Mouse (Mus musculus) brown adipose tissue, adult 24 weeks (tissue): ENCODE measurements around the gene Ccdc107. TPM values are rescaled to one million over a fixed set of nuclear protein-coding genes. Genes with fewer than 3 reads are reported as not detected.

ENCODE experiments used
- H3K27ac ChIP-seq: fragments of 200-500 bp; replicated peaks from 2 replicates; pipeline ENCODE4 v1.5.1; 2012; ENCODE audit warnings: low read depth, mild to moderate bottlenecking, low read length
- H3K4me1 ChIP-seq: fragments of 200-500 bp; 2 replicates; pipeline ENCODE4 v1.6.1; 2012; ENCODE audit warnings: low read length, mixed read lengths; ENCODE audit not compliant: control insufficient read depth, insufficient read depth, insufficient read length
- H3K4me3 ChIP-seq: fragments of 200-500 bp; 2 replicates; pipeline ENCODE4 v1.5.1; 2012; ENCODE audit warnings: low read depth, mild to moderate bottlenecking, low read length, moderate library complexity; ENCODE audit not compliant: insufficient read depth
- polyA plus RNA-seq: library from polyadenylated mRNA; stranded (reverse); fragments of >200 nt; gene quantifications from 2 replicates; pipeline ENCODE4 v1.2.4, GENCODE M21; 2012; ENCODE audit not compliant: missing spikeins, insufficient read depth, insufficient read length

Ccdc107 gene
- 31.3 and 34.0 TPM in 2 replicates for polyA plus RNA-seq

DNA sequence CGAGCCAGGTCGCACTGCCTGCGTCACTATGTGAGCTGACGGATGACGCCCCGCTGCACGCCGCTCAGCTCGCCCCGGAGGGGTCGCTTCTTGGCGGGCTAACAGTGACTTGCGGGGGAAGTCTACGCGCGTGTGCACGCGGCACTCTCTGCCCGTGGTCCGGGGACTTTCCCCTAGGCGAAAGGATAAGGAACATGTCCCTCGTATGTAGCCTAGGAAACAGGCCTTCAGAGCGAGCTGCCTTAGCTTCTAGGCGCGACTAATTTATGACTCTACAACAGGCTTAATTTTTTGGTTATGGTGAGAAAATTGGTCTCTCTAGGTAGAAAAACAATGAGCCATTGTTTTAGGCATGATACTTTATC, at the start of gene Ccdc107:
Gene Ccdc107, plus strand, starts transcription at position 80 of the 365 bp plus-strand sequence.
- Histone ChIP-seq H3K4me3 (peak within 1 kb of the TSS; percentile 95), H3K4me1 (no peaks in the 10 kb centered on the region), H3K27ac (0 out of 2 replicates have a peak within 1 kb of the TSS, but pooled peaks have one; percentile 22)

- no peaks in the 10 kb centered on the region for H3K4me1 ChIP-seq
- peak overlapping the region; percentile 66 for H3K4me3 ChIP-seq
- no peak overlapping the region for H3K27ac ChIP-seq
Observed at GRCm38 (mm10) chr4:43443511-43443910, 49.2 kb upstream of the Ccdc107 start.

DNA sequence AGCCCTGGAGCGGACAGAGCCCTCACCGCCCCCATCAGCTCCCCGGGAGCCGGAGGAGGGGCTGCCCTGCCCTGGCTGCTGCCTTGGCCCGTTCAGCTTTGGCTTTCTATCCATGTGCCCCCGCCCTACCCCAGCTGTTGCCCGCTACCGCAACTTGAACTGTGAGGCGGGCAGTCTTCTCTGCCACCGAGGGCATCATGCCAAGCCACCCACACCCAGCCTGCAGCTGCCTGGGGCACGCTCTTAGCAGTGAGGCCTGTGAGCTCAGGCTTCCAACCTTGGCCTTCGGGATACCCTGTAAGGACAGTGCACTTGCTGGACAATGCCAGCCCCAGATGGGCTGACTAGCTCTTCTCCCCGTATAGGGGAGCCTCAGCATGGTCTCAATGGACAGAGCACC, 45.4 kb upstream of the Ccdc107 start:
- no peak overlapping the region for H3K27ac ChIP-seq

DNA sequence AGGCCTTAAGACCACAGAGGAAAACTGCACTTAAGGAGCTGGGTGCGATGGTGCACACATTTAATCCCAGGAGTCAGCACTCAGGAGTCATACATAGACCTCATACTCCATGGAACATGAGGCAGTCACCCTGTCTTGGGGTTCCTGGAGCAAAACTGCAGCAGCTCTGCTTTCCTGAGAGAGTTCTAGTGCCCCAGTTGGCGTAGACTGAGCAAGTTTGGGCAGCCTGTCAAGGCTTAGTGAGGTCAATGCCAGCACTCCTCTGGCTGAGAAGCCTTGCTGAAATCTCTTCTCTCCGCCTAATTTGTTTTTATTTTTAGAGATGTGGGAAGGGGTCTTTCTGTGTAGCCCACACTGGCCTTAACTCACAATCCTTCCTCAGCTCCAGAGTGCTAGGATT, 44.1 kb upstream of the Ccdc107 start:
- Histone ChIP-seq H3K4me1 (no peaks in the 10 kb centered on the region), H3K4me3 (no peak overlapping the region), H3K27ac (no peak overlapping the region)

More for the DNA sequence above, 45.4 kb upstream of the Ccdc107 start:
- Histone ChIP-seq H3K4me1 (no peaks in the 10 kb centered on the region), H3K4me3 (no peak overlapping the region)

- no peak overlapping the region for H3K27ac ChIP-seq
- no peaks in the 10 kb centered on the region for H3K4me1 ChIP-seq
- no peak overlapping the region for H3K4me3 ChIP-seq
Observed at GRCm38 (mm10) chr4:43452315-43452714, 40.4 kb upstream of the Ccdc107 start.

- Histone ChIP-seq H3K4me1 (no peaks in the 10 kb centered on the region), H3K4me3 (peak overlapping the region; percentile 23), H3K27ac (no peak overlapping the region)
Observed at GRCm38 (mm10) chr4:43453413-43453812, 39.3 kb upstream of the Ccdc107 start.

DNA sequence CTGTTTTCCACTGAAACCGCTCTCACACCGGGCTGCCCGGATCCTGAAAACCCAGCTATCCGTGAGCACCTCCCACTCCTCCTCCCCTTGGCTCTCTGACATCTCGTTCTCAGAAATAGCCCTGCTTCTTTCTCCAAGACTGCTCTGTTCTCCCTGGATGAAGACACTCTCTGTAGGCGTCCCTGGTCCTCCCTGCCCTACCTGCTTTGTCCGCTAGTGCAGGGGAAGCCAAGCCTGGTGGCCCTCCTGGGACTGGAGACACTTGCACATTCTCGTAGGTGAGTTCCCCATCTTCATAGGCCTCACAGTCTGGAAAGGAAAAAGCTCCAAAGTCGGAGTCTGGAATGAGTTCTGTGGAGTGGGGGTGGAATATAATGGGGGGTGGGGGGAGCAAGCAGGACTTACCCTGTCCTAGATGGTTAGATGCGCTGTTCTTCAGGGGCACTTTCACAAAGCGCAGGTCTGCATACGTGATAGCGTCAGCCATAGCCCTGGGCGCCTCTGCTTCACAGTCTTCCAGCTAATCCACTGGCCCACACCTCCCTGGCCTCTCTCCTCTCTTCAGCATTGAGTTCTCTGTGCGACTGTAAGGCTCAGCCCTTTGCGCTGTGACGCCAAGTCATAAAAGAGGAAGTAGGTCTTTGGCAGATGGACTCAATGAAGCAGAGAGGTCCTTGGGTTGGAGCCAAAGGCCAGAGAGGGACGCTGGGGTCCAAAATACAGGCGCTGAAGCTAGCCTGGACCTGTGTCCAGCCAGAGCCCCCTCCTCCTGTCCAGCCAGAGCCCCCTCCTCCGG, 38.5 kb upstream of the Ccdc107 start, which contains the start of gene Cd72:
Gene Cd72, minus strand, starts transcription at position 588 of the 796 bp plus-strand sequence.
- 0 out of 2 replicates have a peak within 1 kb of the TSS, but pooled peaks have one; percentile 1 for H3K4me3 ChIP-seq

DNA sequence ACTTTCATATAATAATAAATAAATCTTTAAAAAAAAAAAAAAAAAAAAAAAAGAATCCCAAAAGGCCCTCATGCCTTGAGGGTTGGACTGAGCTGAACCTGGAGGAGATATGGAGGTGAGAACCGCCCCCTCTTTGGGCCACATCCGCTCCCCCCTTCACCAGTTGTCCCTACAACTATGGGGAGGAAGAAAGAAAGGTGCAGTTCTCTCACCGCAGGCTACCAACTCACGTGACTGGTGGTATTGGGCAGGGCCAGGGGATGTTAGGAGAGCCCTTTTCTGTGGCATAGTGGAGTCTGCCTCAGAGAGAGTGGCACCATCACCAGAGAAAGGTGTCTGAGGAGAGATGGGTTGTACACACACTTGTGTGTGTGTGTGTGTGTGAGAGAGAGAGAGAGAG, 36.2 kb upstream of the Ccdc107 start:
- H3K27ac ChIP-seq: no peak overlapping the region
- H3K4me3 ChIP-seq: no peak overlapping the region
- no peaks in the 10 kb centered on the region for H3K4me1 ChIP-seq

More for the DNA sequence above, 38.5 kb upstream of the Ccdc107 start, which contains the start of gene Cd72:
- Histone ChIP-seq H3K27ac (no peak within 1 kb of the TSS), H3K4me1 (no peaks in the 10 kb centered on the region)

DNA sequence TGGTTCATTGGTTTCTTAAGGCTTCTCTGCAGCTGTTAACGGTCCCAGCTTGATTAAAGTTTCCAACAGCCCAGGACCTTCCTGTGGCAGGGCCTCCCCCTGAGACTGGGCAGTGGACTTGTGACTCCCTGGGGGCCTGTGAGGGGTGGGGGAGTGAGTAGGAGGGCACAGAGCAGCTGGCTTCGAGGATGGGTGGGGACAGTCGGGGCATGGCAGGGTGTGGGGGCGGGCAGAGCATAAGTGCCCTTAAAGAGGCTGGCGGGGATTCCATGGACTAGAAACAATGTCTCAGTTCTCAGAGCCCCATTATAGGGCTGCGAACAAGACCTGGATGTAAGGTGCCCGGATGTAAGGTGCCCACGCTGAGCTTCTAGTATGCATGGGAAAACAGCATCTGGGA, 35.6 kb upstream of the Ccdc107 start:
- Histone ChIP-seq H3K27ac (no peak overlapping the region), H3K4me1 (no peaks in the 10 kb centered on the region), H3K4me3 (no peak overlapping the region)

DNA sequence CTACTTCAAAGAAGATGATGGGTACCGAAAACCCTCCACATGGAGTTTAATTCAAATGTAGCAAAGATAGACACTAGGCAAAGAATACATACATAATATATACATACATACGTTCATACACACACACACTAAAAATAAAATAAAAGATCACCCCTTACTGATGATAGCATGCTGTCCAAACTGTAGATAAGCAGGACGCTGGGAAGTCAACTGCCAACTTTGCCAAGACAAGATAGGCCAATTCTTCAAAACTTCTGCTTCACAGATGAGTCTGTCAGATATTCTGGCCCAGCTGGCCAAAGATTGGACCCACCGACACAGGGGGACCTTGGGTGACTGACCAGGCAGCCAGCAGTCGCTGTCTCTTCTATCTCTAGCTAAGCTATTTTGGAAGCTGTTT, 29.6 kb upstream of the Ccdc107 start:
- no peaks in the 10 kb centered on the region for H3K4me1 ChIP-seq
- H3K27ac ChIP-seq: no peak overlapping the region
- no peak overlapping the region for H3K4me3 ChIP-seq

GRCm38 (mm10) chr4:43465935-43466334, 26.8 kb upstream of the Ccdc107 start:
- peak overlapping the region; percentile 74 for H3K27ac ChIP-seq
- no peak overlapping the region for H3K4me3 ChIP-seq
- H3K4me1 ChIP-seq: no peaks in the 10 kb centered on the region

DNA sequence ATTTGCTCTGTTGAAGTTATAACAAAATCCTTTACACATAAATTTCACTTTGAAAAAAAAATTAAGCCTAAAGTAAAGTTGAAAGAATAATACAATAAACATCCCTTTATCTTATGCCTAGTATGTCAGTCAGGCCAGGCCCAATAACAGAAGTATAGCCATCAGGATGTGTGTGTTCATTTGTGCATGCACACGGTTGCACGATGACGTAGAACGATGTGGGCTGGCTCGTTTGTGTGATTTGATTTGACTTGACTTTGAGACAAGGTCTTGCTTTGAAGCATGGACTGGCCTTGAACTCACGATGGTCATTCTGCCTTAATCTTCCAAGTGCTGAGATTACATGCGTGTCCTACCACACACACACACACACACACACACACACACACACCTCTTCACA, 25.8 kb upstream of the Ccdc107 start:
- H3K27ac ChIP-seq: no peak overlapping the region
- no peak overlapping the region for H3K4me3 ChIP-seq

DNA sequence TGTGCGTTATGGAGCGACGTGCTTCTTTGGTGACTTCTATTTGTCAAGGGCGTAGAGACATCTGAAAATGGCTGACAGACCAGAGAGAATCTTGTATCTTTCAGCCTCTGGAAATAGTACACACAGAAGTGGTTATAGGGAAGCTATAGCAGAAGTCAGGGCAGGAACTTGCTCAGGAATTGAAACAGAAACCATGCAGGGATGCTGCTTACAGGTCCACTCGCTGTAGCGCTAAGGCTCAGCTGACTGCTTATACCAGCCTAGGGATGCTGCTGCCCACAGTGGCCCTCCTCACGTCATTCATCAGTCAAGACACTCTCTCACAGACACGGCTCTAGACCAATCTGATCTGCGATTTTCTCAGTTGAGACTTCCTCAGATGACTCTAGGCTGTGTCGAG, 22.4 kb upstream of the Ccdc107 start:
- Histone ChIP-seq H3K27ac (no peak overlapping the region), H3K4me3 (no peak overlapping the region), H3K4me1 (no peaks in the 10 kb centered on the region)

More for the DNA sequence above, 25.8 kb upstream of the Ccdc107 start:
- no peaks in the 10 kb centered on the region for H3K4me1 ChIP-seq

- no peaks in the 10 kb centered on the region for H3K4me1 ChIP-seq
Observed at GRCm38 (mm10) chr4:43473636-43474035, 19.1 kb upstream of the Ccdc107 start.

DNA sequence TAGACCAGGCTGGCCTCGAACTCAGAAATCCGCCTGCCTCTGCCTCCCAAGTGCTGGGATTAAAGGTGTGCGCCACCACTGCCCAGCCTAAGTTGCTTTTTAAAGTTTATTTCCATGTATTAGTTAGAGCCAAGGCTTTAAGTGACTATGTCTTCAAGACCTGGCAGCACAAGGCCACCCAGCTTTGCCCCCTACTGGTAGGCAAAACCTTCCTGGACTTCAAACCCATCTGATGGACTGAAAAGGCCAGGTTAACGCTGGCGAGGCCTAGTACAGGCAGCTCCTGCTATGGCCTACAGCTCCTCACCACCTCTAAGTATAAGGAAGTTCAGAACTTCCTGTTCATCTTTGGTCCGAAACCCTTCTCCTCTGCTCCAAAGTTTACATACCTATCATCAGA, 16.1 kb upstream of the Ccdc107 start:
- no peak overlapping the region for H3K27ac ChIP-seq
- H3K4me1 ChIP-seq: no peaks in the 10 kb centered on the region
- no peak overlapping the region for H3K4me3 ChIP-seq

More at GRCm38 (mm10) chr4:43473636-43474035, 19.1 kb upstream of the Ccdc107 start:
- no peak overlapping the region for H3K4me3 ChIP-seq
- H3K27ac ChIP-seq: no peak overlapping the region
